Mouse (Mus musculus) liver, adult 2 months (tissue): ENCODE results near the gene Erich4.

Experiments used
- CTCF ChIP-seq: fragments of 200-500 bp; IDR thresholded peaks from 2 replicates; pipeline ENCODE4 v1.5.1; 2011; ENCODE audit warnings: low read depth, low read length, control low read depth
- POLR2A ChIP-seq: fragments of 200-500 bp; IDR thresholded peaks from 2 replicates; pipeline ENCODE4 v1.6.1; 2011; ENCODE audit warnings: low read length, control low read depth; ENCODE audit not compliant: insufficient read depth; ENCODE audit errors: extremely low read depth

- TF ChIP-seq CTCF (no peak), POLR2A (no peak)
Observed at GRCm38 (mm10) chr7:25579441-25579840, 36.3 kb downstream of the Erich4 start.
